Mouse (Mus musculus): ENCODE data around the gene Vmn2r56. TPM values are rescaled to one million over a fixed set of nuclear protein-coding genes. Genes with fewer than 3 reads are reported as not detected.
"Not testable (repeated sequence)": the region's sequence is repeated elsewhere in the genome, so short reads cannot be mapped to it uniquely, and the experiment has no call there.

The Vmn2r56 gene
- not detected for total RNA-seq (2021)
- long read RNA-seq, experiment 1 = 0 reads
- long read RNA-seq, experiment 2 = 0 reads

- no peak for DNase-seq
These were observed at the start of gene Vmn2r56 for GRCm38 (mm10) chr7:12734904-12735303. TSS of gene Vmn2r56 (minus strand) at chr7:12735004.

GRCm38 (mm10) chr7:12780151-12780830 is 45.5 kb upstream of the Vmn2r56 start:
- DNase-seq = peak; percentile 86

DNA sequence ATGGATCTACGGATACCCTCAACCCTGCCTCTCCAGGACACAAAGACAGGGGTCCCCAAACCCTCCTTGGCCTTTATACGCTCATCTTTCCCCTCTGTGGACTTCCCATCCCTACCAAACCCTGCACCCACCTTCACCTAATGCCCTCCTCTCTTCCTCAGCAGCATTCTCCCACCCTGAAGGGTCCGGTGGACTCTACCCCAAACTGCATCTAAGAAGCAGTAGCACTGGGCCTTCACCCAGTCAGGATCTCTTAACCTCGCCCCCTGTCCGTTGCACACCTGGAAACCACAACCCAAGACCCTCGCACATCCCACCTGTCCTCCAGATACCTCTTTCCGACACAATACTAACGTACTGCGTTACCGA is 45.0 kb upstream of the Vmn2r56 start:
- DNase-seq = no peak

- DNase-seq = no peak
These were observed 44.3 kb upstream of the Vmn2r56 start for GRCm38 (mm10) chr7:12779141-12779540.

DNA sequence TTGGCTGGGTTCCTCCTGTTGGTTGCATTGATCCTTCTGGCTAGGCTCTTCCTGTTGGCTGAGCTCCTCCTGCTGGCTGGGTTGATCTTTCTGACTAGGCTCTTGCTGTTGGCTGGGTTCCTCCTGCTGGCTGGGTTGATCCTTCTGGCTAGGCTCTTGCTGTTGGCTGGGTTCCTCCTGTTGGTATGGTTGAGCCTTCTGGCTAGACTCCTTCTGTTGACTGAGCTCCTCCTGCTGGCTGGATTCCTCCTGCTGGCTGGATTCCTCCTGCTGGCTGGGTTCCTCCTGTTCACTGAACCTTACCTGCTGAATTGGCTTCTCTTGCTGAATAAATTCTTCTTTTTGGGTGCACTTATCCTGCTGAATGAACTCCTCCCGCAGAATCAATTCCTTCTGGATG is 39.8 kb upstream of the Vmn2r56 start:
- DNase-seq = peak; percentile 64

GRCm38 (mm10) chr7:12774111-12774510 is 39.3 kb upstream of the Vmn2r56 start:
- no peak for DNase-seq

DNA sequence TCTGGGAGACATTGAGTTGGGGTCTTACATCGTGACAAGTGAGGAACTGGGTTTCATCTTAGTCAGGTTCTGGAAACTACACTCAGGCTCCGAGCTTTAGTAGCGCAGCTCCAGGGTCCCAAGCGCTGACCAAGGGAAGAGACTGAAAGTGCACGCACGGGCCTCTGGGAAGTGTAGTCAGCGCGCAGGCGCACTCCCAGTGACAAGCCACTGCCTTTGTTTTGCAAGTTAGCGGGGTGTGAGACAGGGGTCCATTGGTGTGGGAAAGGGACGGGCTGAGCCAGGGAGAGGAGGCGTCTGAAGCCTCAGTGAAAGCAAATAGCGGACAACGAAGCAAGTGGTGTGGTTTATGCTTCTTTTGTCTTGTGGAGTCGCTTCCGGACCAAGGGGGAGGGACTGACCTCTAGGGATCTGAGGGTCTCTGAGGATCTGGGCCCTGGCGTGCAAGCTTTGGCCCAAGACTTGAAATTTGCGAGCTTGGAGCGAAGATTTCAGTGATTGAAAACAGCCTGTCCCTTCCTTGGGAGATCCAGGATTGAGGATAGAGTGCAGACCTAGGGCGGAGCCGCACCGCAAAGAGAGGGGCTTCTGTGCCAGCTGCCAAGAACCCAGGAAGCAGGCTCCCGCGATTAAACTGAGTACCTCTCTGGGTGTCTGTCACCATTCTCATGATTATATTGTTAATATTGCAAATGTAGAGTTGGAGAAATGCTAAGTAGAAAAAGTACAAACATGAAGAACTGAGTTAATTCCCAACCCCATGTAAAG is 14.8 kb upstream of the Vmn2r56 start:
- DNase-seq = no peak

DNA sequence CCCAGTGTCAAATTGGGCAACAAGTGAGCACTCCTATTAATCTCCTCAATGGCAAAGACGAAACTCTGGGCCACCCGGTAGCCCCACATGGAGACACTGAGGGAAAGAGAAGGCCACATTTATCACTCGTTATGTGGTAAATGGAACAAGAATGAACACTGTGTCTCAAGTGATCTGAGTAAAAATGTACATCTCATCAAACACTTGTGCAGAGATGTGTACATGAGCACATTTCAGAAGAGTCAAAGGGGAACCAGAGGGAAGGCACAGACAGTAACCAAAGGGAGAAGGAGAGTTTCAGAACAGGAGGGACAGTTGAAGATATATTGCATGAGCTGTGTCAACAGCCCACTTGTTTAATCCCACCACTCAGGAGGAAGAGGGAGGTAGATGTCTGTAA is 49.9 kb downstream of the Vmn2r56 start, which contains the start of gene Vmn2r55:
TSS of gene Vmn2r55 (minus strand) at position 101 of the 400 bp plus-strand sequence.
- DNase-seq = not testable (repeated sequence)

- not testable (repeated sequence) for DNase-seq
These were observed 94.6 kb downstream of the Vmn2r56 start, which contains the start of gene Vmn2r54 for GRCm38 (mm10) chr7:12640219-12640618. TSS of gene Vmn2r54 (minus strand) at chr7:12640319.

Other genes starting within 250 kb of the Vmn2r56 start
- not detected for gene 2900092C05Rik, start 222.5 kb downstream of the Vmn2r56 start, total RNA-seq (2021)
- gene Vmn2r53, start 126.2 kb downstream of the Vmn2r56 start, total RNA-seq (2021) = under 1 TPM; under 0.01 to 0.06 TPM
- not detected for gene Vmn2r54, start 94.7 kb downstream of the Vmn2r56 start, total RNA-seq (2021)
- gene Vmn2r55, start 50.0 kb downstream of the Vmn2r56 start, total RNA-seq (2021) = under 1 TPM in 1 of 2 experiments, not detected in 1; 0.15 TPM
- gene Zscan18, start 68.6 kb upstream of the Vmn2r56 start, total RNA-seq (2021) = 1 to 10 TPM; 2.5 to 5.0 TPM
- 10 to 100 TPM in 1 of 2 experiments, 1 to 10 TPM in 1; 7.8 to 14.0 TPM for gene Zfp329, start 83.9 kb upstream of the Vmn2r56 start, total RNA-seq (2021)
- 10 to 100 TPM; 22.4 to 25.6 TPM for gene Zfp110, start 99.8 kb upstream of the Vmn2r56 start, total RNA-seq (2021)
- gene Zfp128, start 146.2 kb upstream of the Vmn2r56 start, total RNA-seq (2021) = 1 to 10 TPM; 3.4 to 4.2 TPM
- gene Zscan22, start 162.8 kb upstream of the Vmn2r56 start, total RNA-seq (2021) = 10 to 100 TPM in 1 of 2 experiments, 1 to 10 TPM in 1; 9.7 to 10.2 TPM
- gene Rps5, start 187.3 kb upstream of the Vmn2r56 start, total RNA-seq (2021) = 1,000 to 10,000 TPM; 1,018 to 1,027 TPM
- gene Rnf225, start 192.4 kb upstream of the Vmn2r56 start, total RNA-seq (2021) = under 1 TPM; 0.36 to 0.54 TPM
- gene Zfp324, start 230.8 kb upstream of the Vmn2r56 start, total RNA-seq (2021) = 10 to 100 TPM in 1 of 2 experiments, 1 to 10 TPM in 1; 7.3 to 10.6 TPM
- 1 to 10 TPM; 5.4 to 5.9 TPM for gene Zfp446, start 242.8 kb upstream of the Vmn2r56 start, total RNA-seq (2021)

Measured in adrenal gland, postnatal 10 days (tissue).